Mouse (Mus musculus): Measurements from ENCODE around the gene Borcs6.

DNA sequence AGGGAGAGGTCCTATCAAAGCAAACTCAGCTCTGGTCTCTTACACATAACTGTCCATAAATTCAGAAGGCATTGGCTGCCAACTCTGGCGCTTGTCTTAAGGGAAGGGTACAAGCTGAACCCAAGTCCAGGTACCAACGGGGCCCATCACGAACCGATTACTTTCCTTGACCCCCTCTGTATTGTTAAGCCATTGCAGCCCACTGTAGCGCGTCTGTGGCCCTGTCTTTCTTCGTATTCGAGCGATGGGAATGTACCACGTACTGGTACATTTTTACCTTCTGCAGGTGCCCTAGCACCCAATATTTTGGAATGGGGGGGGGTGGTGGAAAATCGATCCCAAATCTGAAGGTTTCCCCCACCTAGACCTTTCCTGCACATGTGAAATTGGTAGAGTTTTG is 12.7 kb downstream of the Borcs6 start:
- TF ChIP-seq CTCF (IDR thresholded peaks at IDR 0.05; ENCODE audit: control insufficient read depth, insufficient read depth, insufficient replicate concordance, low read depth, low read length): no peak
- TF ChIP-seq POLR2A (IDR thresholded peaks at IDR 0.05; ENCODE audit: control insufficient read depth, low read depth, low read length): no peak
